Mouse (Mus musculus) CH12.LX (cell line): Measurements from ENCODE around the gene Etv2. TPM values are rescaled to one million over a fixed set of nuclear protein-coding genes. Genes with fewer than 3 reads are reported as not detected.

Experiments
- DNase-seq: peaks from one replicate; pipeline ENCODE4 v3.0.0-alpha.2; 2013; ENCODE audit errors: extremely low read depth
- H3K27ac ChIP-seq: 2 replicates; pipeline ENCODE4 v1.5.1; 2012; ENCODE audit warnings: low read depth, mild to moderate bottlenecking, control low read depth, moderate library complexity; ENCODE audit not compliant: insufficient read depth
- H3K27me3 ChIP-seq: replicated peaks from 2 replicates; pipeline ENCODE3; 2012; ENCODE audit warnings: inconsistent platforms
- H3K36me3 ChIP-seq, 2 experiments: replicated peaks in 1 of 2; 2 replicates each; pipeline versions ENCODE3 to v1.6.1; 2012; ENCODE audit warnings: inconsistent platforms in 1 of 2, low read length in 1 of 2, mild to moderate bottlenecking in 1 of 2, mixed read lengths in 1 of 2, moderate library complexity in 1 of 2; ENCODE audit not compliant: control insufficient read depth in 1 of 2, insufficient read depth in 1 of 2
- H3K4me1 ChIP-seq, 2 experiments: 2 replicates each; pipeline ENCODE4 v1.6.1; 2012; ENCODE audit warnings: inconsistent platforms in 1 of 2, moderate library complexity in 1 of 2; ENCODE audit not compliant: insufficient read depth in 2 of 2, control insufficient read depth in 1 of 2
- H3K4me2 ChIP-seq: 2 replicates; pipeline ENCODE4 v1.6.1; 2012; ENCODE audit warnings: low read depth, mild to moderate bottlenecking, control low read depth; ENCODE audit not compliant: poor library complexity, insufficient read depth, severe bottlenecking
- H3K4me3 ChIP-seq, 3 experiments: fragments of 150-350 bp in 1 of 3; sonication (generic) in 1 of 3; replicated peaks in 1 of 3; 2 replicates each; pipeline versions ENCODE3 to v1.5.1; 2011 to 2012; ENCODE audit warnings: low read depth in 2 of 3, low read length in 2 of 3, mild to moderate bottlenecking in 2 of 3, moderate library complexity in 2 of 3, control low read depth in 1 of 3, improper control_type of control experiment in 1 of 3, inconsistent platforms in 1 of 3, mixed read lengths in 1 of 3; ENCODE audit not compliant: poor library complexity in 1 of 3
- H3K79me2 ChIP-seq: replicated peaks from 2 replicates; pipeline ENCODE4 v1.6.1; 2012; ENCODE audit warnings: mild to moderate bottlenecking, moderate library complexity; ENCODE audit not compliant: control insufficient read depth, poor library complexity, insufficient read depth, severe bottlenecking; ENCODE audit errors: extremely low read depth
- H3K9ac ChIP-seq: 2 replicates; pipeline ENCODE4 v1.6.1; 2012; ENCODE audit warnings: low read depth, mild to moderate bottlenecking, control low read depth, moderate library complexity; ENCODE audit not compliant: insufficient read depth
- H3K9me3 ChIP-seq: replicated peaks from 2 replicates; pipeline ENCODE3; 2012; ENCODE audit warnings: low read length, inconsistent platforms, mixed read lengths
- BHLHE40 ChIP-seq: IDR thresholded peaks from 2 replicates; pipeline ENCODE4 v1.6.1; 2011; ENCODE audit warnings: mild to moderate bottlenecking, low read depth, low read length, improper control_type of control experiment
- CHD1 ChIP-seq: IDR thresholded peaks from 2 replicates; pipeline ENCODE4 v1.6.1; 2012; ENCODE audit warnings: low read depth, low read length, improper control_type of control experiment, inconsistent platforms
- CHD2 ChIP-seq: IDR thresholded peaks from 2 replicates; pipeline ENCODE4 v1.6.1; 2011; ENCODE audit warnings: low read length, improper control_type of control experiment
- E2F4 ChIP-seq: IDR thresholded peaks from 2 replicates; pipeline ENCODE4 v1.6.1; 2011; ENCODE audit warnings: low read depth, low read length, improper control_type of control experiment; ENCODE audit not compliant: insufficient replicate concordance
- ELF1 ChIP-seq: IDR thresholded peaks from 2 replicates; pipeline ENCODE4 v1.6.1; 2014; ENCODE audit warnings: low read depth, mild to moderate bottlenecking, inconsistent platforms, low read length, improper control_type of control experiment
- ETS1 ChIP-seq: conservative IDR thresholded peaks from 2 replicates; pipeline ENCODE4 v1.6.1; 2012; ENCODE audit warnings: low read depth, mild to moderate bottlenecking, inconsistent platforms, low read length, improper control_type of control experiment, moderate library complexity
- GABPA ChIP-seq: IDR thresholded peaks from 2 replicates; pipeline ENCODE4 v1.6.1; 2012; ENCODE audit warnings: low read depth, low read length, improper control_type of control experiment, inconsistent platforms; ENCODE audit not compliant: insufficient replicate concordance
- HCFC1 ChIP-seq: IDR thresholded peaks from 2 replicates; pipeline ENCODE4 v1.6.1; 2012; ENCODE audit warnings: low read depth, mild to moderate bottlenecking, inconsistent platforms, low read length, improper control_type of control experiment
- IRF4 ChIP-seq: IDR thresholded peaks from 2 replicates; pipeline ENCODE4 v1.6.1; 2014; ENCODE audit warnings: low read depth, mild to moderate bottlenecking, inconsistent platforms, low read length, improper control_type of control experiment
- JUN ChIP-seq: IDR thresholded peaks from 2 replicates; pipeline ENCODE4 v1.6.1; 2011; ENCODE audit warnings: low read depth, mild to moderate bottlenecking, low read length, improper control_type of control experiment, moderate library complexity; ENCODE audit not compliant: insufficient read depth
- JUND ChIP-seq: conservative IDR thresholded peaks from 2 replicates; pipeline ENCODE4 v1.6.1; 2011; ENCODE audit warnings: low read depth, low read length, improper control_type of control experiment
- KAT2A ChIP-seq: IDR thresholded peaks from 2 replicates; pipeline ENCODE4 v1.6.1; 2012; ENCODE audit warnings: low read length, improper control_type of control experiment, inconsistent platforms; ENCODE audit not compliant: insufficient replicate concordance
- MAFK ChIP-seq: IDR thresholded peaks from 2 replicates; pipeline ENCODE4 v1.6.1; 2011; ENCODE audit warnings: low read length, improper control_type of control experiment; ENCODE audit not compliant: insufficient replicate concordance
- MAX ChIP-seq: IDR thresholded peaks from 2 replicates; pipeline ENCODE4 v1.6.1; 2011; ENCODE audit warnings: low read length, improper control_type of control experiment
- MAZ ChIP-seq: IDR thresholded peaks from 2 replicates; pipeline ENCODE4 v1.6.1; 2012; ENCODE audit warnings: low read depth, mild to moderate bottlenecking, inconsistent platforms, low read length, improper control_type of control experiment, moderate library complexity
- MEF2A ChIP-seq: IDR thresholded peaks from 2 replicates; pipeline ENCODE4 v1.6.1; 2014; ENCODE audit warnings: low read depth, mild to moderate bottlenecking, inconsistent platforms, low read length, improper control_type of control experiment, borderline replicate concordance
- MXI1 ChIP-seq: IDR thresholded peaks from 2 replicates; pipeline ENCODE4 v1.6.1; 2011; ENCODE audit warnings: mild to moderate bottlenecking, low read depth, low read length, improper control_type of control experiment
- NELFE ChIP-seq: IDR thresholded peaks from 2 replicates; pipeline ENCODE4 v1.6.1; 2011; ENCODE audit warnings: low read depth, low read length, improper control_type of control experiment
- POLR2A ChIP-seq: IDR thresholded peaks from 2 replicates; pipeline ENCODE4 v1.6.1; 2011; ENCODE audit warnings: low read depth, mild to moderate bottlenecking, improper control_type of control experiment, low read length
- POLR2AphosphoS2 ChIP-seq: IDR thresholded peaks from 2 replicates; pipeline ENCODE4 v1.6.1; 2011; ENCODE audit warnings: low read depth, low read length, improper control_type of control experiment
- RAD21 ChIP-seq: IDR thresholded peaks from 2 replicates; pipeline ENCODE4 v1.6.1; 2011; ENCODE audit warnings: low read depth, mild to moderate bottlenecking, low read length, improper control_type of control experiment, moderate library complexity
- RCOR1 ChIP-seq: conservative IDR thresholded peaks from 2 replicates; pipeline ENCODE4 v1.6.1; 2012; ENCODE audit warnings: low read depth, mild to moderate bottlenecking, inconsistent platforms, low read length, improper control_type of control experiment
- SIN3A ChIP-seq: IDR thresholded peaks from 2 replicates; pipeline ENCODE4 v1.6.1; 2012; ENCODE audit warnings: low read length, improper control_type of control experiment, inconsistent platforms
- SMC3 ChIP-seq: IDR thresholded peaks from 2 replicates; pipeline ENCODE4 v1.6.1; 2011; ENCODE audit warnings: low read depth, low read length, improper control_type of control experiment
- TBP ChIP-seq: conservative IDR thresholded peaks from 2 replicates; pipeline ENCODE4 v1.6.1; 2011; ENCODE audit warnings: low read depth, low read length, improper control_type of control experiment
- TCF12 ChIP-seq: IDR thresholded peaks from 2 replicates; pipeline ENCODE4 v1.6.1; 2014; ENCODE audit warnings: low read depth, mild to moderate bottlenecking, inconsistent platforms, low read length, improper control_type of control experiment
- UBTF ChIP-seq: IDR thresholded peaks from 2 replicates; pipeline ENCODE4 v1.6.1; 2012; ENCODE audit warnings: low read depth, mild to moderate bottlenecking, inconsistent platforms, low read length, improper control_type of control experiment, moderate library complexity
- USF1 ChIP-seq: IDR thresholded peaks from 2 replicates; pipeline ENCODE4 v1.6.1; 2014; ENCODE audit warnings: low read depth, mild to moderate bottlenecking, inconsistent platforms, low read length, improper control_type of control experiment
- USF2 ChIP-seq: conservative IDR thresholded peaks from 2 replicates; pipeline ENCODE4 v1.6.1; 2011; ENCODE audit warnings: low read depth, low read length, improper control_type of control experiment
- ZC3H11A ChIP-seq: IDR thresholded peaks from 2 replicates; pipeline ENCODE4 v1.6.1; 2012; ENCODE audit warnings: low read depth, mild to moderate bottlenecking, inconsistent platforms, low read length, improper control_type of control experiment
- ZKSCAN1 ChIP-seq: IDR thresholded peaks from 2 replicates; pipeline ENCODE4 v1.6.1; 2012; ENCODE audit warnings: low read depth, inconsistent platforms, low read length, improper control_type of control experiment, borderline replicate concordance
- ZMIZ1 ChIP-seq: IDR thresholded peaks from 2 replicates; pipeline ENCODE4 v1.6.1; 2012; ENCODE audit warnings: low read depth, mild to moderate bottlenecking, inconsistent platforms, low read length, improper control_type of control experiment
- ZNF384 ChIP-seq: IDR thresholded peaks from 2 replicates; pipeline ENCODE4 v1.6.1; 2012; ENCODE audit warnings: low read depth, low read length, improper control_type of control experiment, inconsistent platforms
- dilution Hi-C: fragments of 300-500 bp; cut with MboI; formaldehyde crosslinking; loops from 2 replicates; pipeline ENCODE4 v1.14.3; 2020; ENCODE audit warnings: low sequenced_read_pairs; ENCODE audit not compliant: extremely low pct_unique_long_range_greater_than_20kb, extremely low pct_ligation_motif_present
- in situ Hi-C: fragments of 300-500 bp; cut with MboI; formaldehyde crosslinking; loops from 3 replicates; pipeline ENCODE4 v1.14.3; 2019; ENCODE audit warnings: low sequenced_read_pairs, low pct_ligation_motif_present, low pct_unique_long_range_greater_than_20kb, mixed read lengths
- polyA plus RNA-seq: library from polyadenylated mRNA; unstranded; fragments of >175 nt; gene quantifications from 2 replicates; pipeline ENCODE4 v1.2.1, GENCODE M21; 2012; ENCODE audit warnings: low read depth; ENCODE audit not compliant: insufficient read length
- total RNA-seq, 2 experiments: library from RNA; depleted of rRNA; stranded (reverse); fragments of 300-350 nt in 1 of 2; fragments of >200 nt in 1 of 2; gene quantifications; 2 replicates each; pipeline ENCODE4 v1.2.3; 2012 to 2014

The Etv2 gene
- total and polyA plus RNA-seq, 3 experiments, result not detected

DNA sequence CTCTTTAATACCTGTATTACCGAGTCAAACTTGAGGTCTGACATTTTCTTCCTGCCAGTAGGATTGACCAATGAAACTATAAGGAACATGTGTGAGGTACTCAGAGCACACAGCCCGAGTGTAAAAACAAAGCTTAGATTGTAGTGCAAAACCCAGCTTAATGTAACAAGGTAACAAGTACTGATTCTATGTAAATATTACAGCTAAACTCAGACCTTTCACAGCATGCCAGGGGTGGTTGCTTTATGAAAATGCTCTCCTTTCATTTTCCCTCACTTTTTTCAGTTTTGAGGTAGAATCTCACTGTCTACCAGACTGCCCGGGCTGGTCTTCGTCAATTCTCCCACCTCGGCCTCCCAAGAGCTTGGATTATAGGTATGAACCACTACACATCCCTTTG lies 39.6 kb downstream of the Etv2 start (continued):
- TF ChIP-seq USF2 (no peak), IRF4 (peak; percentile 65), MAX (peak; percentile 52; the same call in 1 of the 2 replicates), MXI1 (0 out of 2 replicates have a peak, but pooled peaks have one; percentile 27), MEF2A (no peak), ELF1 (no peak), BHLHE40 (0 out of 2 replicates have a peak, but pooled peaks have one; percentile 19), POLR2AphosphoS2 (no peak), RAD21 (no peak), ETS1 (no peak), UBTF (no peak), ZKSCAN1 (no peak), ZMIZ1 (no peak), MAFK (0 out of 2 replicates have a peak, but pooled peaks have one; percentile 16), GABPA (no peak), SMC3 (no peak), CHD1 (no peak), JUN (no peak), TCF12 (0 out of 2 replicates have a peak, but pooled peaks have one; percentile 33), CHD2 (no peak)

GRCm38 (mm10) chr7:30594510-30595024 lies 41.1 kb downstream of the Etv2 start:
- peak; percentile 86 for DNase-seq
- Histone ChIP-seq H3K79me2 (peaks cover 33% of the 10 kb centered on the region), H3K27ac (peak overlapping the region; percentile 100), H3K36me3 (peaks cover 0 to 14% of the 10 kb centered on the region in 2 experiments), H3K9ac (peak overlapping the region; percentile 57), H3K4me3 (no peak overlapping the region), H3K27me3 (no peaks in the 10 kb centered on the region), H3K4me1 (peaks cover 16 to 46% of the 10 kb centered on the region in 2 experiments), H3K4me2 (peak overlapping the region; percentile 93), H3K9me3 (no peaks in the 10 kb centered on the region)
- in situ Hi-C loops (no loop called here), dilution Hi-C loops (no loop called here)
- no peak for TF ChIP-seq TBP
- no peak for TF ChIP-seq ZC3H11A
- TF ChIP-seq RAD21, result no peak; the same call in 1 of the 2 replicates
- TF ChIP-seq MEF2A, result no peak
- no peak for TF ChIP-seq E2F4
- 0 out of 2 replicates have a peak, but pooled peaks have one; percentile 36 for TF ChIP-seq TCF12
- TF ChIP-seq ZNF384, result no peak
- no peak for TF ChIP-seq ZMIZ1
- TF ChIP-seq MAZ, result peak; percentile 25; the same call in 1 of the 2 replicates
- TF ChIP-seq KAT2A, result no peak
- peak; percentile 4; the same call in 1 of the 2 replicates for TF ChIP-seq BHLHE40
- no peak for TF ChIP-seq ZKSCAN1
- no peak for TF ChIP-seq POLR2A
- 0 out of 2 replicates have a peak, but pooled peaks have one; percentile 8 for TF ChIP-seq SIN3A
- no peak for TF ChIP-seq USF2
- peak; percentile 81 for TF ChIP-seq IRF4
- TF ChIP-seq SMC3, result no peak
- TF ChIP-seq RCOR1, result no peak; the same call in 1 of the 2 replicates
- no peak for TF ChIP-seq HCFC1
- no peak for TF ChIP-seq UBTF
- no peak for TF ChIP-seq NELFE
- TF ChIP-seq ETS1, result peak; percentile 54
- no peak for TF ChIP-seq USF1
- no peak for TF ChIP-seq JUND
- peak; percentile 23; the same call in 1 of the 2 replicates for TF ChIP-seq CHD1
- no peak for TF ChIP-seq MAX
- TF ChIP-seq MXI1, result peak; percentile 17; the same call in 1 of the 2 replicates
- TF ChIP-seq GABPA, result no peak
